Mouse (Mus musculus) frontal cortex, adult (tissue): ENCODE results near the gene Atp1b1.

Experiments used
- ATAC-seq: cut with Nextera tagmentation; 2 replicates; pipeline ENCODE4 v1.9.2; 2017; ENCODE audit warnings: mild to moderate bottlenecking, moderate library complexity, mixed read lengths; ENCODE audit not compliant: low TSS enrichment

Gene Atp1b1

DNA sequence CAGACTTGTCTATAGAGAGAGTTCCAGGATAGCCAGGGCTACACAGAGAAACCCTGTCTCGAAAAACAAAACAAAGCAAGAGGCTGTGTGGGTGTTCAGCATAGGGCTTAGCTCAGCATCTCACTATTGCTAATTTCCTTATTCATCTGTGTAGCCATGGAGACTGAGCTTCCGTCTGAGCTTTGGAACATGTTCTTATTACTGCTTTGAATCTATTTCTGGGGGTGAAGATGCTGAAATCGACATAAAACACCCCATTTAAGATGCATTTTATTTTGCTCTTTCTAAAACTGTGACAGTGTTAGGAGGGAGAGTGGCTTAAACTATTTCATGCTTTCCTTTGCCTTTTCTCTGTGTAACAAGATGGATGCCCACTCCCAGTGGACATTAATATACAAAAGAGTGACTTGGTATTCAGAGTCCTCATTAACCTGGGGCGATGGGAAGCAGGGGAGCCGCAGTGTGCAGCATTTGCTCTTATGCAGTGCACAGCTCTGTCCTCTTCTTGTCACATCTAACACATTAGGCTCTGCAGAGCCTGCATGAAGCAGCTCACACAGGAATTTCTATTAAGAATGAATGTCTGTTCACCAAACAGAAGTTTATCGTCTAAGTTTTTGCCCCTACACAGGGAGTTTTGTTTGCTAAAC lies 62.9 kb downstream of the Atp1b1 start:
- peak; percentile 90 for ATAC-seq

DNA sequence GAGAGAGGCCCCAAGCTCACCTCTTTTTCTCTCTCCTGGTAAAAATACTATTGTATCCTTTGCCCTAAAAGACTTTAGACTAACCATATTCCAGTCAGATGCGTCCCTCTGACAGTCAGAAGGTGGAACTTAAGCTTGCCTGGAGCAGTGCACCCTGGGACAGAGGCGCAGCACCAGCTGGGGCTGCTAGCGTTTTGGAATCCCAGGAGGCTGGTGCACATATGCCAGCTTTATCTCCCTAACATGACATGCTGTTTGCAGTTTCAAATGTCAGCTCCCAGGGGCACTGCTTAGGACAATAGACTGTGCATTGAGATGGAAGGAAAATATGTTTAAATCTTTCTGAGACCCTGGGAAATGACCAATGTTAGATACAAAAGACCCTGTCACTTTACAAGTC lies 66.0 kb downstream of the Atp1b1 start:
- no peak for ATAC-seq

DNA sequence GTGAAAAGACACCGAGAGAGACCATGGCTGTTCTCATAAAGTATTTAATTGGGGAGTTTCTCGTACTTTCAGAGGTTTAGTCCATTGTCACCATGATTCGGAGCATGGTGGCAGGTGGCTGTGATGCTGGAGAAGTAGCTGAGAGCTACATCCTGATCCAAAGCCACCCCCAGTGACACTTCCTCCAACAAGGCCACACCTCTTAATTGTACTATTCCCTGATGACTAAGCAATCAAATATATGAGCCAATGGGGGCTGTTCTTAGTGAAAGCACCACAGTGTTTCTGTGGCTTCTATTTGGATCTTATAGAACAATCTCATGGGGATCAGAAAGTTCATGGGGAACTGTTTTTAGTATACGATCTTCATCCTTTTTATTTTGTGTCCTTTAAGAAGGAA lies 68.4 kb downstream of the Atp1b1 start:
- no peak for ATAC-seq
